Mouse (Mus musculus) layer of hippocampus, postnatal 25 days (tissue): ENCODE results near the gene Agpat3. TPM values are rescaled to one million over a fixed set of nuclear protein-coding genes. Genes with fewer than 3 reads are reported as not detected.

Experiments used
- DNase-seq, 2 experiments: peaks; one replicate each; pipeline ENCODE4 v3.0.0; 2022; ENCODE audit warnings: mixed read lengths in 2 of 2, low spot score in 1 of 2; ENCODE audit errors: extremely low spot score in 1 of 2
- total RNA-seq, 2 experiments: library from RNA; stranded (reverse); gene quantifications; 2 replicates each; pipeline ENCODE4 v1.2.3; 2021

The Agpat3 gene
- total RNA-seq, 2 experiments from 2014 or later: 233 TPM

- DNase-seq: no peak
Observed at GRCm38 (mm10) chr10:78298651-78299644, 53.3 kb downstream of the Agpat3 start.

DNA sequence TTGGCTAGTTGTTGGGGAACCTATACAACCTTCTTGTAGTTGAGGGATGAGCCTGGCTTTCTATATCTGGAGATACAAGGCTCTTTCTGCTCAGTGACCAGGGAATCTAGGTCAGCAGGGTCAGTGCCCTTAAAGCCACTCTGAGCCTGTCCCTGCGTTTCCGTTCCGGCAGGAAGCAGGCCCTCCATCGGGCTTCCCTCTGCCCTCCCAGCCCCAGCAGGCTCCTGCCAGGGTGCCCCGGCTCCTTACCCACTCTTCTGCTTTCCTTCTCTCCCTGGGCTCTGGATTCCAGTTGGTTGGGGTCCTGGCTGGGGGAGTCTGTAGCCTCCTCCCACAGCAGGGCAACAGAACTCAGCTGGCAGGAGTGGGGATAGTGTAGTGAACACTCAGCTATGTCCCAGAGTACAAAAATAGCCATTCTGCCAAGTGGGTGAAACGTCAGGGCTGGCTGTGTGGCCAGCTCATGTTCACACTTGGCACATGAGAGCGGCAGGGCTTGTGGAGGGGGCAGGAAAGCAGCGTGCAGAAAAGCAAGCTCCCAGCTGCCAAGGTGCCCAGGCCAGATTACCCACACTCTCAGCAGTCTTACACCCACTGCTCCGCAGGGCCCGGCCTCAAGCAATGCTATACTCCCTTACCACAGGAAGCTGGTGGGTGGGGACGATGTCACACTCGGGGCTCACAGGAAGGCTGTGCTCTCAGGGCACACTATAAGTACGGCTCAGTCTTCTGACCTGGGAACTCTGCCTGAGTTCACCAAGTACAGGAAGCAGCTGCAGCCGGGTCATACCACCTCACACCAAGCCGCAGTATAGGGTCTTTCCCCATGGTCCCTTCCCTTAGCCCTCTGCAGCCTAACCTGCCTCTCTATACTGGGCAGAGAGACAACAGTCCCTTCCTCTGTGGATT lies 54.5 kb downstream of the Agpat3 start:
- peak in 1 of 2 experiments; percentile 31 for DNase-seq

DNA sequence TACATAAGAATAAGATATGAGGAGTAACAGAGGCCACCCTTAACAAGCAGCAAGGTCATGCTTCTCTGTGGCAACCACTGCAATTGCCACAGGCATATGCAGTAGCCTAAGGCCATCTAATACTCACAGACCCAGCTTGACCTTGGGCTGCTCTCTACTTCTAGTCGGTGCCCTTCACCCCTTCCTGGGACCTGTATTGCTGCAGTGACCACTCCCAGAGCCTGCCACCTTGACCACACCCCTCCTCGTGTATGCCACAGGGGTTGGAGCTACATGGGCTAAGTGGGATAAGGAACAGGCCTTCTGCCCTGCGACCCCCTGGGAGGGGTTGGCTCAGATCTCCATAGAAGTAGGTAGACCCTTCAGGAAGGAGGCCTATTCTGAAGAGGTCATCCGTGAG lies 55.3 kb downstream of the Agpat3 start:
- DNase-seq: no peak

GRCm38 (mm10) chr10:78296371-78296770 lies 55.9 kb downstream of the Agpat3 start:
- DNase-seq: no peak

DNA sequence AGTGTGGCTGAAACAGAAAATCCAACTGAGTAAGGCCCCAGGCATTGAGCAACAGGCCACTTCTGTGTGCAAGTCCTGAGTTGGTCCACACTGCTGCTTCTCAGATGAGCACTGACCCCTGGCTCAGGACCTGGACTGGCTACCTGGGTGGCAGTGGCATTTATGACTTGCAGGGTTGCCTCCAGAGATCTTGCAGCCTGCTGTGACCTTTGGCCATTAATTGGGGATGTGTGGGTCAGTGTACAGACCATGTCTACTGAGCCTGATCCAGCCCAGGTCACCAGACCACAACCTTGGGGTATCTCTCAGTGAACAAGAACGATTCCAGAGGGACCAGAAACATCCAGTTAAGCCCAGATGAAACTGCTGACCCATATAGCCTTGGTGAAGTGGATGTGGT lies 58.7 kb downstream of the Agpat3 start:
- DNase-seq: no peak

DNA sequence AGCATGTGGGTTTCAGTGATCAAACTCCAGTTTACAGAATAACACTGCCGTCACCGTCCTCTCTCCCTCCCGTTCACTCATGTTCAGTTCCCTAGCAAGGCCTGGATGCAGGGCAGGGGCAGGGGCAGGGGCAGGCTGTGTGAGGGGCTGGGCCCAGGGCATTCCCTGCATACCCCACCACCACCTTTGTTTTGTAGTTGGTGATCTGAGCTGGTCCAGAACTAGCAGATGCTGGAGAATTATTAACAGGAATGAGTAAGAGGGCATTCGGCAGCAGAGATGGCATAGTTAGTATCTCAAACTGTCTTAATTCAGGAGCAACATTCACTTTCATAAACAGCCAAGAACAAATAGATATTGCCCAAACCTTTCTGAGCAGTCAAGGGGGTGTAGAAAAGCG lies 59.9 kb downstream of the Agpat3 start:
- no peak for DNase-seq

GRCm38 (mm10) chr10:78290730-78291535 lies 61.4 kb downstream of the Agpat3 start:
- no peak for DNase-seq

DNA sequence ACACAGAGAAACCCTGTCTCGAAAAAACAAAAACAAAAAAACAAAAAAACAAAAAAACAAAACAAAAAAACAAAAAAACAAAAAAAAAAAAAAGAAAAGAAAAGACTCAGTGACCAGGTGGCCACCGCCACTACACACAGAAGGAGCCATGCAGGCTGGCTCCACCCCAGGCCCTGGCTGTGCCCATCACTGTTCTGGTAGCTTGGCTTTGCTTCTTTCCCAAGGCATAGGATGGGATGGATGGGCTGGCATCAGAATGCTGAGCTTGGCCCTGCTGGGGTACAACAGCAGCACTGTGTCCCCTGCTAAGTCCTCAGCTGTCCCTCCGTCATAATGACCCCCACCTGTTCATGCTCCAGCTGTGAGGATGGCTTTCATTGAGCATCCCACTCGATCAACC lies 63.4 kb downstream of the Agpat3 start:
- DNase-seq: no peak

GRCm38 (mm10) chr10:78288135-78288534 lies 64.2 kb downstream of the Agpat3 start:
- no peak for DNase-seq

GRCm38 (mm10) chr10:78287465-78288132 lies 64.7 kb downstream of the Agpat3 start:
- no peak for DNase-seq

DNA sequence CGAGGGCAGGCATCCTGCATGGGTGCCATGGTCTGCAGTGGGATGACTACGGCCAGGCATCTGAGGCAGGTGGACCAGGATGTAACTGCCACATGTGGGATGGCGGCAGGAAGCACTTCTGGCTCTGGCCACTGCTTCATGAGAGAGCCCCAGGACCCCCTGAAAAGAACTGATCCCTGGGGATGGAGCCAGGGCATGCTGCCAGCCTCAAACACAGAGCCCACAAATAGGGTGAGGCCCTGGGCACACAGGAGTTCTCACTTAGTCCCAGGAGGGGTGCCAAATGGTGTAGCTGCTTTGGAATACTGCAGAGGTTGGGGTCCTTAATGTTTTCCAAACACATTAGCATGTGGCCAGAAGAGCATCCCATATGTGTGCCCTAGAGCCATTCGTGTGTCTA lies 66.3 kb downstream of the Agpat3 start:
- no peak for DNase-seq

DNA sequence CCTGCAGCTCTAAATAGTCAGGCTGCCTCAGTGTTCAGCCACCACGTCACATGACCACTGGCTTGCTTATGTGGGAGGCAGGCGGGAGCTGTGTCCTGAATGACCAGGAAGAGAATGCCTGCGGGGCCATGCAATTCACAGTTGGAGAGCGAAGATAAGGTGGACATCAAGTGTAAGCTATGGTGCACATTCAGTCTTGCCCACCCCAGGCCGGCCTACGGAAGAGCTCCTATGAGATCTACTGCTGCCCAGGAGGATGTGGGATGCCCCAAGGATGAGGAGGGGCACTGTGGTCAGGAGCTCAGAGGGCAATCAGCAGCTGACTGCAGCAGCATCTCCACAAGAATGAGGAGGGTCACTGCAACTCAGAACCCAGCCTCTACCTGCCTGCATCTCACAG lies 66.9 kb downstream of the Agpat3 start:
- no peak for DNase-seq

DNA sequence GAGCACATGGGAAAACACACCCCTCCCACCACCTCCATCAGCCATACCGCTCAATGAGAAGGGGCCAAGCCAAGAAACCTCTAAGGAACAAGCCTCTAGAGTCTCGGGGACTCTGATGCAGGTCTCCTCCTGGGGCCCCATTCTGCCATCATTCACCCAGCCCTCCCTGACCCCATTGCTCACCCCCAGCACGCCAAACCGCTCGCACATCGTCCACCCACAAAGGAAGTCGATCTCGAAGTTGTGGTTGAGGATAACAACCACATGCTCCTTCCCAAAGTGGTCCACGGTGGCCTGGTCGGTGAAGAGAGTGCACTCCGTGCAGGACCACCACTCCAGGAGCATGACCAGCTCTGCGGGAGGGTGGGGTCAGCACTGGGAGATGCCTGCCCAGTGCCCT lies 67.5 kb downstream of the Agpat3 start:
- DNase-seq: no peak

DNA sequence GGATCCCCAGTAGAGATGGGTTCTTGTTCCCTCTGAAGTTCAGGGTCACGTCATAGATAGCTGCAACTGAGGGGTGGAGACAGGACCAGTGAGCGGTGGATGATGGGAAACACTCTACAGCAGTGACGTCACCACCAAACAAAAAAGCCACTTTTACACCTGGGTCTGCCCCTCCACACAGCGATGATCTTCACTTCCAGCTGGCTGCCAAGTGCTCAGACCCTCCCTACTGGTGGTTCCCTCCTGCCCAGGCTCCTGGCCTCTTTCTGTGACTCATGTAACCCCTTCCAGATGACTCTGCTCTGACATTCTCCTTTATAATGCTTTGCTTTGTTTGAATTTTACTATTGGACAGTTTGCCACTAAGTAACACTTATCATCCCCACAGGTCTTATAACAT lies 69.9 kb downstream of the Agpat3 start:
- DNase-seq: no peak

DNA sequence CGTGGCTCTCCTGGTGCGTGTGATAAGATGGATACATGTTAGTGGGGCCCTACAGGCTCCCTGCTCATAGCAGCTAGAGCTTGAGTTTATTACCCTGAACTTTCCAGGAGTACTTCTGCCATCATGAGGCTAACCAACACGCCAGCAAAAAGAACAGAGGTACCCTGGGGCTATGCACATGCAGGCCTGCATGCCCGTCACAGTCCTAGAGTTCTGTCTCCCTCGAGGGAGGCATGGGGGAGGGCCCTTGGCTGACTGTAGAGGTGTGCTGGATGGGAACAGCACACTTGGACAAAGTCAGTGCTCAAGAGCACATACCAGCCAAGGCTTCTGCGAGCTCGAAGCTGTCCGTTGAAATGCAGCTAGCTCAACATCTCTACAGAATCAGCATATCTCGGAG lies 71.8 kb downstream of the Agpat3 start:
- no peak for DNase-seq

- DNase-seq: peak in 1 of 2 experiments; percentile 37
Observed at GRCm38 (mm10) chr10:78279210-78279609, 73.1 kb downstream of the Agpat3 start.

DNA sequence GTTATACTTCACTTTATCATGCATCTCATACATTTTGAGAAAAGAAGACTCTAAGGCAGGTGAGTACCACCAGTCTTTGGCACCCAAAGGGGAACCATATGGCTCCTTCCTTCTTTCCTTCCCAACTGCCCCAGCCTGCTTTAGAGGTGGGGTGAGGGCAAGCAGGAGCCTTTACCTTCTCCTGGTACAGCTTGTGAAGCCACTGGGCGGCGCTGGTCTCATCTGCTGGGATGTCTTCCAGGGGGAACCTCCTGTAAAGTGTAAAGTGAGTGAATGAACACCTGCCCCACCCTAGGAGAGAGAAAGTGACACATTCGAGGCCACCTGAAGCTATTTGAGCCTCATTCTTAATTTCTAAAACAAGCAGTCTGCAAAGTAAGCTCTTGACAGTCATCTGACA lies 74.5 kb downstream of the Agpat3 start:
- DNase-seq: no peak

DNA sequence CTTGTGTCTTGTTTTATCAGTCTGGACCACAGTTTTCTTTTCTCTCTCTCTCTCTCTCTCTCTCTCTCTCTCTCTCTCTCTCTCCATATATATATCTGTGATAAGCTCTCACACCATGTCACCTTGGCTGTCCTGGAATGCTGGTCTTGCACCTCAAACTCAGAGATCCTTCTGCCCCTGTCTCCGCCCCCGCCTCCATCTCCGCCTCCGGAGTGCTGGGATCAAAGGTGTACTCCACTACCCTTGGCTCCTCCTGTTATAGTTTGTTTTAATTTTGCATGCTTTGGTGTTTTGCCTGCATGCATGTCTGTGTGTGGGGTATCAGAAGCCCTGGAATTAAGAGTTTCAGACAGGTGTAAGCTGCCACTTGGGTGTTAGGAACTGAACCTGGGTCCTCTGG lies 76.0 kb downstream of the Agpat3 start:
- DNase-seq: no peak

DNA sequence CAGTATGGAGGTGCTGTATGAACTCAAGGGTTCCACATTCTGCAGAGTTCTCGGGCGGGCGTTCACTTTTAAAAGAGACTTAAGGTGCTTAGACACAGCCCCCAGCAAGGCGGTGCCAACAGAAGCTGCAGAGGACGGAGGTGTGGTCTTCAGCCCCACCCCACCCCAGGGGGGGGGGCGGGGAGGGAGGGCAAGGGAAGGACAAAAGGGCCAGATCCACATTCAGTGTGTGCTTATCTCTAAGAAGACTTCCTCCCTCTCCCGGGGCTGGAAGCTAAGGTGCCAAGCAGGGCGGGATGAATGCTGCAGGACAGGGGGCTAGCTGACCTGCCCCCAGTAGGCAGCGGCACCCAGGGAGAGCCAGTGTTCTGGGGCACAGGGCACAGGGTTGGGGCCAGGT lies 79.4 kb downstream of the Agpat3 start:
- DNase-seq: no peak

DNA sequence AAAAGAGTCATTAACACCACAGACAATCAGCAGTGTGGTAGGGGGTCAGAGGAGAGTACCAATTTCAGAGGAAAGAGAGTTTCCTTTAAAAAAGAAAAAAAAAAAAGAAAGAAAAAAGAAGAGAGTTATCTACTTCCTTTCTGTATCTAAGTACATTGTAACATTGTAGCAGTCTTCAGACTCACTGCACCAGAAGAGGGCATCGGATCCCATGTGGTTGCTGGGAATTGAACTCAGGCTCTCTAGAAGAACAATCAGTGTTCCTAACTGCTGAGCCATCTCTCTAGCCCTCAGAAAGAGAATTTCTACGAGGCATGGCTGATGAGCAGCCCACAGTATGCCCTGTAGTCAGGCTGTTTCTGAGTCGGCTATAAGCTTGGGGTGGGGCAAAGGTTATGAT lies 86.4 kb downstream of the Agpat3 start:
- DNase-seq: no peak
